Mouse (Mus musculus) stomach, postnatal 0 days (tissue): ENCODE measurements around the gene Hist2h2bb.
"Not testable (repeated sequence)": the region's sequence is repeated elsewhere in the genome, so short reads cannot be mapped to it uniquely, and the experiment has no call there.

ENCODE experiments used
- CTCF ChIP-seq: IDR thresholded peaks from 2 replicates; pipeline ENCODE4 v1.5.1; 2016; ENCODE audit warnings: antibody characterized with exemption, low read depth, mild to moderate bottlenecking, moderate library complexity
- EP300 ChIP-seq: optimal IDR thresholded peaks from 2 replicates; pipeline ENCODE3; 2016; ENCODE audit warnings: antibody characterized with exemption

DNA sequence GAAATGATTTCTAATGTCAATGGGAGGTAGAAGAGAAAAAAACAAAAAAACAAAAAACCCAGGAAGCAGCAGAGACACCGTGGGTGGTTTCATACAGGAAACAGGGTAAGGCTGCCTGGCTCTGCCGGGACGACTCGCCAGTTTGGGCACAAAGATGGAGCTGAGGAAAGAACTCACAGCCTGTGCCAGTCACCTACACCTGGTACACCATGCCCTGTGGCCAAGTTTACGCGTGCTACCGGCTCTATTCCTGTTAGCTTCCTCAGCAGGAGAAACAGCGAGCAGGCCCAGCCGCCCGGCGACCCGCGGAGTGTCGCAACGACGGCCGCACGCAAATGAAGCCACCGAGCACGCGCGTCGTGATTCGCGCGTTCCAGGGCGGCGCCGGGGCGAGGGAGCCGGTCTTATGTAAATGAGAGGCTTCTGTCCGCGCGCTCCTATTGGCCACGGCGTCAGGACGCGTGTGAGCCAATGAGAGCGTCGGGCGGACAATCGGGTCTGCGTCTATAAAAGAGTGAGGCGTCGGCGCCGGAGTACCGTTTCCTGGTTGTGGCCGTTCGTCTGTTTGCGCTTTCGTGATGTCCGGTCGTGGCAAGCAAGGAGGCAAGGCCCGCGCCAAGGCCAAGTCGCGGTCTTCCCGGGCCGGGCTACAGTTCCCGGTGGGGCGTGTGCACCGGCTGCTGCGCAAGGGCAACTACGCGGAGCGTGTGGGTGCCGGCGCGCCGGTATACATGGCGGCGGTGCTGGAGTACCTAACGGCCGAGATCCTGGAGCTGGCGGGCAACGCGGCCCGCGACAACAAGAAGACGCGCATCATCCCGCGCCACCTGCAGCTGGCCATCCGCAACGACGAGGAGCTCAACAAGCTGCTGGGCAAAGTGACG lies 24.3 kb upstream of the Hist2h2bb start, which contains the start of gene Hist2h2aa1:
- TF ChIP-seq CTCF, EP300: not testable (repeated sequence)
